Mouse (Mus musculus): ENCODE results near the gene Il4i1. TPM values are rescaled to one million over a fixed set of nuclear protein-coding genes. Genes with fewer than 3 reads are reported as not detected.

The Il4i1 gene
- total RNA-seq, 1 experiment from 2014 or later, result 28.3 TPM

- no peak for ATAC-seq (ENCODE audit: extremely low read depth, insufficient number of reproducible peaks, low FRiP score, poor library complexity, severe bottlenecking)
These were observed 1.3 kb downstream of the Il4i1 start for GRCm38 (mm10) chr7:44817441-44817840.

DNA sequence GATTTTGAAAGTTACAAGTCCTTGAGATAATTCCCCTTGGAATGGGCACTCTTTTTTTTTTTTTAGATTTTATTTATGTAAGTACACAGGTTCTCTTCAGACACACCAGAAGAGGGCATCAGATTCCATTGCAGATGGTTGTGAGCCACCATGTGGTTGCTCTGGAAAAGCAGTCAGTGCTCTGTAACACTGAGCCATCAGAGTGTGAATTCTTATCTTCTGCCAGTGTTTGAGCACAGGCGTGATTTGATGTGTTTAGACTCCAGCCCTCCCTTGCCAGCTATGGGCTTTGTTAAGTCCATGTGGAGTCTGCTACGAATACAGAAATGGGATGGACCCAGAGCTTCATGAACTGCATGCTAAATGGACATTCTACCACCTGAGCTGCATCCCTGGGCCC, 2.0 kb downstream of the Il4i1 start:
- no peak for ATAC-seq (ENCODE audit: extremely low read depth, insufficient number of reproducible peaks, low FRiP score, poor library complexity, severe bottlenecking)

DNA sequence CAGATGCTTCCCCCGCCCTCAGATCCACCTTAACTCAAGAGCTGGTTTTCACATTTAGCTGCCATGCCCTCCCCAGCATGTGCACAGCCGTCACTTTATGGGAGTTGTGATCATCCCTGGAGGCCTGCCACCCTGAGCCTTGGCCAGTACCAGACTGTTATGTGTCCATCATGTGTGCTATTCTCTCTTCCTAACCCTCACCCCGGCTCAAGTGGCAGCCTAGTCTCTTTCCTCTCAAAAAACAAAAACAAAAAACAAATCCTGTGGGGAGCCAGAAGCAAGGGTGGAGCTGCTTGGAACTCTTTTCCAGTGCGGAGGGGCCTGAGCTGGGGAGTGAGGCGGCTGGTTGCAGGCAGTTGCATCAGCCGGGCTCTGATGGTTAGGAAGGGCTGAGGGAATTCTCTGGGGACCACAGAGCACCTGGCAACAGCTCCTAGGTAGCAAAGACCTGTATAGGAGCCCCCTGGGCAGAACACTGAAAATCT, 2.6 kb downstream of the Il4i1 start:
- ATAC-seq (ENCODE audit: extremely low read depth, insufficient number of reproducible peaks, low FRiP score, poor library complexity, severe bottlenecking), result no peak

DNA sequence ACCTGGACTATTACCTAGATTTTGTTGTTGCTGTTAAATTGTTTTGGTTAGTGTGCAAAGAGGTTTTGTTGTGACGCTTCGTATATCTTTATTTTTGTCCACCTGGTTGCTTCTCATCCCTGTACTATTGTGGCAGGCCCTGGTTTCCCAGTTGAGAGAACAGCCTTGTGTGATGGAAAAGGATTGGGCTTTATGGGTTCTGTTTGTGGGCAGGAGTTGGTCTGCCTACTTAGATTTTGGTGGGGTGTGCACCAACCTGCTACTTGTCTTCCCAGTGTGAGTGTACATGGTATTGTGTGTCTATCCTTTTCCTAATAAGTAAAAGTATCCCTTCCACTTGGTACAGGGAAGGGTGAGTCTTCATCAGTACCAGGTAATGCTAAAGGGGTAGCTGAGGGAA, 3.2 kb downstream of the Il4i1 start:
- ATAC-seq (ENCODE audit: extremely low read depth, insufficient number of reproducible peaks, low FRiP score, poor library complexity, severe bottlenecking), result no peak

DNA sequence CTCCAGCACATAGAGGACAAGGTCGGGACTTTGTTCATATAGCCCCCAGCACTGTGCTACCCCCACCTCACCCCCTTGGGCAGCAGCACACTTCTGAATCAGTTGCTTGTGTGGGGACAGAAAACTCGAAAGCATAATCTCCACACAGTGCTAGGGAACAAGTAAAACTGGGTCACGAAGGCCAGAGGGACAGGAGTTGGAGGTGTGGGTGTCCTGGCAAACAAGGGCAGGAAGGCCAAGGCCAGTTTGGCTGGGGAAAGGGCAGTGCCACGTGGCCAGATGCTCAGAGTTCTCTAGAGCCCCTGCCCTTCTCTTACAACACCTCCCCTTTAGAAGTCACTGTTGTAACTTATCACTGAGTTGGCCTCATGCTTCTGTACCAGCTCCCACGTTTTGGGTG, 3.7 kb downstream of the Il4i1 start:
- ATAC-seq (ENCODE audit: extremely low read depth, insufficient number of reproducible peaks, low FRiP score, poor library complexity, severe bottlenecking), result no peak

- no peak for ATAC-seq (ENCODE audit: extremely low read depth, insufficient number of reproducible peaks, low FRiP score, poor library complexity, severe bottlenecking)
These were observed 4.3 kb downstream of the Il4i1 start for GRCm38 (mm10) chr7:44820525-44820924.

- no peak for ATAC-seq (ENCODE audit: extremely low read depth, insufficient number of reproducible peaks, low FRiP score, poor library complexity, severe bottlenecking)
These were observed 5.7 kb downstream of the Il4i1 start for GRCm38 (mm10) chr7:44821666-44822448.

DNA sequence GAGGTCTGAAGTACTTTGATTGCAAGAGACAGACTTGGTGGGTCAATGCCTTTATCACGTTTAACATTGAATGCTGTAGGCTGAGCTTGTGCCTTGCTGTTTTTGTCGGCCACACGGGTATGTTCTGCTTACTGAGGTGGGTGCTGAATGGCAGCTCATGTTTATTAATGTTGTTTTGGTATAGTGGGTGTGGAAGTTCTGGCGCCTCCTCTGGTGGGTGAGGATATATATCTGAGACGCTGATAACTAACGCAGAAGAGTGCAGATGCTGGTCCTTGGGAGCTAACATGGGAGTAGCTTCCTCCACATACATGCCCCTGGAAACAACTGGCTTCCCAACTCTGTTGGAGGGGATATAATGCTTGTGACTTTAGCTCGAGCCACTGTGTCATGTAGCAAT, 7.2 kb downstream of the Il4i1 start:
- ATAC-seq (ENCODE audit: extremely low read depth, insufficient number of reproducible peaks, low FRiP score, poor library complexity, severe bottlenecking), result no peak

DNA sequence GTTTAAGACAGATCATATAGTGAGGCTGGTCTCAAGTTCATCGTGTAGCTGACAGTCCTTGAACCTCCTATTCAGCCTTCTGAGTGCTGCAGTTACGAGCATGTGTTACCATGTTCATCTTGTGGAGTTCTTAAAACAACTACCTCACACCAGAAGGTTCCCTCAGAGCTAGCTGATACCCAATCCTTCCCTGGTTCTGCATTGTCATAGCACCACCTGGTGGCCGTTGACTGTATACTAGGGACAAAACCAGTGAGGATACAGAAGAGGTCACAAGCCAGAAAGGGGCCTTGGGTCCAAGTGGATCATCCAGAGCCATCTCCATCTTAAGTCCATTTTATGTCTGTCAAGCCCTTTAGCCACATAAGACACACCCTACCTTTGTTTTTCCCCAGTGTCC, 8.7 kb downstream of the Il4i1 start:
- ATAC-seq (ENCODE audit: extremely low read depth, insufficient number of reproducible peaks, low FRiP score, poor library complexity, severe bottlenecking), result peak; percentile 80

GRCm38 (mm10) chr7:44826771-44827170, 10.6 kb downstream of the Il4i1 start:
- no peak for ATAC-seq (ENCODE audit: extremely low read depth, insufficient number of reproducible peaks, low FRiP score, poor library complexity, severe bottlenecking)

- no peak for ATAC-seq (ENCODE audit: extremely low read depth, insufficient number of reproducible peaks, low FRiP score, poor library complexity, severe bottlenecking)
These were observed 12.5 kb downstream of the Il4i1 start for GRCm38 (mm10) chr7:44828706-44829105.

GRCm38 (mm10) chr7:44832763-44833162, 16.6 kb downstream of the Il4i1 start:
- ATAC-seq (ENCODE audit: extremely low read depth, insufficient number of reproducible peaks, low FRiP score, poor library complexity, severe bottlenecking), result no peak

- ATAC-seq (ENCODE audit: extremely low read depth, insufficient number of reproducible peaks, low FRiP score, poor library complexity, severe bottlenecking), result peak; percentile 18; the same call in 1 of the 2 replicates
These were observed 19.3 kb downstream of the Il4i1 start for GRCm38 (mm10) chr7:44835373-44836015.

DNA sequence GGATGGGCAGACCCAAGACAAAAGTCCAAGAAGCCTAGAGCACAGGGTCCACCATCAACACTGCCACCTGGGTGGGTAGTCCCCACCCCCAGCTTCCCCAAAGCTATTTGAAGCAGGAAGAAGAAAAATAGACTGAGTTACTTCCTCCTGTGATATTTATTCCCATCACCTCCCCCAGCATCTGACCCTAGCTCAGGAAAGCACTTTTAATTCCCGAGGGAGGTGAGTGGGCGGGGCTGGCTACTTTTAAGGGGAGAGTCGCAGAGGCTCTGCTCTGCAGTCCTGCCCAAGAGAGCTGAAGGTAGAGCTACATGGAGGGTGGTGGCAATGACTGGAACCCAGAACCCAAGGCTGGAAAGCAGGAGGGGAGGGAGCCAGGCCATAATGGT, 19.8 kb downstream of the Il4i1 start:
- no peak for ATAC-seq (ENCODE audit: extremely low read depth, insufficient number of reproducible peaks, low FRiP score, poor library complexity, severe bottlenecking)

- no peak for ATAC-seq (ENCODE audit: extremely low read depth, insufficient number of reproducible peaks, low FRiP score, poor library complexity, severe bottlenecking)
These were observed 20.4 kb downstream of the Il4i1 start for GRCm38 (mm10) chr7:44836423-44837053.

GRCm38 (mm10) chr7:44838073-44838472, 21.9 kb downstream of the Il4i1 start:
- no peak for ATAC-seq (ENCODE audit: extremely low read depth, insufficient number of reproducible peaks, low FRiP score, poor library complexity, severe bottlenecking)

DNA sequence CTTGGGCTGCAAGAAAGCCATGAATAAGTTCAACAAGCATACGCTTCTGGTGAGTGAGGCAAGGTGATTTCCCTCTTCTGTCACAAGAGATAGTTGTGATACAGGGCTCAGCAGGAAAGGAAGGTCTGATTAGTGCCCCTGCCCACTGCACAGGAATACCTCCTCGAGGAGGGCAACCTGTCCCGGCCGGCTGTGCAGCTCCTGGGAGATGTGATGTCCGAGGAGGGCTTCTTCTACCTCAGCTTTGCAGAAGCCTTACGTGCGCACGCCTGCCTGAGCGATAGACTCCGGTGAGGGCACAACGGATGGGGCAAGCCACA, 22.9 kb downstream of the Il4i1 start:
- no peak for ATAC-seq (ENCODE audit: extremely low read depth, insufficient number of reproducible peaks, low FRiP score, poor library complexity, severe bottlenecking)

- ATAC-seq (ENCODE audit: extremely low read depth, insufficient number of reproducible peaks, low FRiP score, poor library complexity, severe bottlenecking), result peak; percentile 49
These were observed 23.5 kb downstream of the Il4i1 start for GRCm38 (mm10) chr7:44839491-44840191.

DNA sequence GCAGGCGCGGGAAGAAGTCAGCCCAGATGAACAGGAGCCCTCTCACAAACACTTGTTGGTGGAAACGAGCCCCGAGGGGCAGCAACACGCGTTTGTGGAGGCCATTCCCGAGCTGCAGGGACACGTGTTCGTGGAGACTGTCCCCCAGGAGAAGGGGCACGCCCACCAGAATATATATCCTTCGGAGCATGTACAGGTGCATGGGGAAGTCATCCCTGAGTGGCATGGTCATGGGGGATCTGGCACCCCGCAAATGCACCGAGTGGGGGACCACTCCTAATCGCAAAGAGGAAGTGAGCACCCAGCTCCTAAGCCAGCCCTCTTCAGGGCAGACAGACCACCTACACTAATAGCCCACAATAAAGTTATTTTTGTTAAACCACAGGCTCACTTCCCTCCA, 24.2 kb downstream of the Il4i1 start:
- peak; percentile 2; the same call in 1 of the 2 replicates for ATAC-seq (ENCODE audit: extremely low read depth, insufficient number of reproducible peaks, low FRiP score, poor library complexity, severe bottlenecking)
